Mouse (Mus musculus): ENCODE results near the gene Mss51. TPM values are rescaled to one million over a fixed set of nuclear protein-coding genes. Genes with fewer than 3 reads are reported as not detected.

Gene Mss51
- polyA plus RNA-seq, 3 experiments from 2014 or later = 1.0 to 3.2 (median 1.9) TPM

GRCm38 (mm10) chr14:20451765-20452331 lies 44.9 kb downstream of the Mss51 start, which contains the start of gene Cfap70:
Gene Cfap70, minus strand, starts transcription at chr14:20452226.
- ATAC-seq = no peak

GRCm38 (mm10) chr14:20451302-20451701 lies 45.4 kb downstream of the Mss51 start:
- ATAC-seq = no peak

- ATAC-seq = no peak
These were observed 49.5 kb downstream of the Mss51 start for GRCm38 (mm10) chr14:20447209-20447608.

GRCm38 (mm10) chr14:20442252-20442651 lies 54.4 kb downstream of the Mss51 start:
- ATAC-seq = no peak

- ATAC-seq = no peak
These were observed 59.7 kb downstream of the Mss51 start for GRCm38 (mm10) chr14:20436976-20437375.

Other genes with a start within 250 kb of the Mss51 start
- gene Kcnk16, start 227.7 kb downstream of the Mss51 start, polyA plus RNA-seq (2017; shearing (Covaris generic)) = not detected
- 10 to 100 TPM; 16.1 to 34.0 (median 20.0) TPM for gene Nudt13, start 202.2 kb downstream of the Mss51 start, polyA plus RNA-seq (2017; shearing (Covaris generic))
- gene Ecd, start 148.8 kb downstream of the Mss51 start, polyA plus RNA-seq (2017; shearing (Covaris generic)) = 10 to 100 TPM; 58.1 to 73.3 (median 63.9) TPM
- 10 to 100 TPM; 49.6 to 75.9 (median 55.1) TPM for gene Fam149b, start 148.7 kb downstream of the Mss51 start, polyA plus RNA-seq (2017; shearing (Covaris generic))
- 100 to 1,000 TPM; 131 to 179 (median 169) TPM for gene Dnajc9, start 108.0 kb downstream of the Mss51 start, polyA plus RNA-seq (2017; shearing (Covaris generic))
- gene Mrps16, start 103.3 kb downstream of the Mss51 start, polyA plus RNA-seq (2017; shearing (Covaris generic)) = 100 to 1,000 TPM; 110 to 131 (median 112) TPM
- not detected for gene Cfap70, start 44.7 kb downstream of the Mss51 start, polyA plus RNA-seq (2017; shearing (Covaris generic))
- 10 to 100 TPM; 63.4 to 98.4 (median 72.4) TPM for gene Anxa7, start 16.8 kb downstream of the Mss51 start, polyA plus RNA-seq (2017; shearing (Covaris generic))
- gene Ppp3cb, start 49.7 kb upstream of the Mss51 start, polyA plus RNA-seq (2017; shearing (Covaris generic)) = 10 to 100 TPM; 26.8 to 45.7 (median 42.5) TPM
- 1 to 10 TPM; 1.6 to 2.6 (median 1.7) TPM for gene Usp54, start 144.2 kb upstream of the Mss51 start, polyA plus RNA-seq (2017; shearing (Covaris generic))
- not detected for gene Myoz1, start 159.6 kb upstream of the Mss51 start, polyA plus RNA-seq (2017; shearing (Covaris generic))
- gene Synpo2l, start 171.5 kb upstream of the Mss51 start, polyA plus RNA-seq (2017; shearing (Covaris generic)) = not detected
- 100 to 1,000 TPM in 2 of 3 experiments, 10 to 100 TPM in 1; 99.7 to 119 (median 115) TPM for gene Sec24c, start 177.4 kb upstream of the Mss51 start, polyA plus RNA-seq (2017; shearing (Covaris generic))
- 1 to 10 TPM; 4.9 to 6.5 (median 6.3) TPM for gene Fut11, start 198.1 kb upstream of the Mss51 start, polyA plus RNA-seq (2017; shearing (Covaris generic))
- gene Chchd1, start 206.1 kb upstream of the Mss51 start, polyA plus RNA-seq (2017; shearing (Covaris generic)) = 100 to 1,000 TPM; 136 to 163 (median 137) TPM
- gene Zswim8, start 210.7 kb upstream of the Mss51 start, polyA plus RNA-seq (2017; shearing (Covaris generic)) = 10 to 100 TPM; 16.0 to 25.9 (median 24.3) TPM
- 10 to 100 TPM in 2 of 3 experiments, 1 to 10 TPM in 1; 7.4 to 14.6 (median 12.3) TPM for gene Ndst2, start 237.7 kb upstream of the Mss51 start, polyA plus RNA-seq (2017; shearing (Covaris generic))

Data from inflammation-experienced regulatory T-cells, adult 6 months (primary cell).